Mouse (Mus musculus): ENCODE results near the gene Arnt.

DNA sequence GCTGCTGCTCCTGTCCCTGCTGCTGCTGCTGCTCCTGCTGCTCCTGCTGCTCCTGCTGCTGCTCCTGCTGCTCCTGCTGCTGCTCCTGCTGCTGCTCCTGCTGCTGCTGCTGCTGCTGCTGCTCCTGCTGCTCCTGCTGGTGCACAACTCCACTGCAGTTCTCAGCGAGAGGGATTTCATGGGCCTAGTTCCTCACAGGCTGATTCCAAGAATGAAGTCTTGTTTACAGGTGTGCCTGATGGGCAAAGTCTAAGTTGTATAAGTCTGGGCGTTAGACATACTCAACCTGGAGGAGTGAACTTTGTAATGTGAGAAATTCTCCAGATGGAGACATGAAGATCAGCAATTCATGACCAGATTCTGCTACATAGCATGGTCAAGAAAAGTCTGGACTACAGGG, 90.5 kb downstream of the Arnt start:
- TF ChIP-seq POLR2A (IDR thresholded peaks at IDR 0.05; ENCODE audit: insufficient read depth, low read depth, low read length) (no peak), CTCF (IDR thresholded peaks at IDR 0.05; ENCODE audit: insufficient read depth, low read depth, low read length) (no peak)

All from olfactory bulb, adult 2 months (tissue).